Mouse (Mus musculus) G1E-ER4 (cell line): ENCODE measurements around the gene Gdi1. TPM values are rescaled to one million over a fixed set of nuclear protein-coding genes. Genes with fewer than 3 reads are reported as not detected.

Experiments
- GATA1 ChIP-seq: IDR thresholded peaks from one replicate; pipeline ENCODE4 v1.8.0; 2012; ENCODE audit warnings: low read length, inconsistent platforms
- polyA plus RNA-seq: library from polyadenylated mRNA; stranded (reverse); fragments of >175 nt; gene quantifications from 2 replicates; pipeline ENCODE4 v1.2.3, GENCODE M21; 2012

Gdi1 gene
- polyA plus RNA-seq, 1 experiment: 30.8 TPM

DNA sequence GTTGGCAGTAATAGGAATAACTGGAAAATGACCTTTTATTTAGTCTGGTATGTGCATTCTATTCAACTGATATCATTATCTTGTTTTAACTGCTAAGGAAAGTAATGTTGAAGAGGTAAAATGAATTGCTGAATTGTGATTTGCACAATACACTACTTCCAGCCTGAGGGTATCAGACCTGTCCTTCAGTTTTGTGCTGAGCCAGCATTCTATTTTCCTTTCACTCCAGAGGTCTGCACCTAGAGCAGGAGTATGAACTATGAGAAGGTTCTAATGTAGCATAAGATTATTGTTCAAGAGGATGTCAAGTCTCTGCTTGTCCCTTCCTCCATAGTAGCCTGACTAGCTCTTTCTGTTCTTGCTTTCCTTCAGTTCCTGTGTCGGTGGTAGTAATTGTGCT lies 6.5 kb upstream of the Gdi1 start:
- no peak for TF ChIP-seq GATA1

DNA sequence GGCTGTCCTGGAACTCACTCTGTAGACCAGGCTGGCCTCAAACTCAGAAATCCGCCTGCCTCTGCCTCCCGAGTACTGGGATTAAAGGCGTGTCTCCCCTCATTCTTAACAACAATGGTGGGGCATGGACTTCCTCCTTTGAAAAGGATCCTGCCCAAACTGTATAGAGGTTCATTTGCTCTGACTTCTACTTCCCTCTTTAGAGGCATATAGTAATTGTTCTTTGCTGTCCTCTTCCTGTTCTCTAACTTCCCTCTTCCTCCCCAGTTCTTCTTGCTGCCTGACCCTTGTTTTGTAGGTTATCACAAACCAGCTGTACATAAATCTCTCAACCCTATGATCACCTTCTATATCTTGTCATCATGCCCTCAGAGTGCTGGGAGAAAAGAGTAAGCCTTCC lies 5.1 kb upstream of the Gdi1 start:
- TF ChIP-seq GATA1: no peak

DNA sequence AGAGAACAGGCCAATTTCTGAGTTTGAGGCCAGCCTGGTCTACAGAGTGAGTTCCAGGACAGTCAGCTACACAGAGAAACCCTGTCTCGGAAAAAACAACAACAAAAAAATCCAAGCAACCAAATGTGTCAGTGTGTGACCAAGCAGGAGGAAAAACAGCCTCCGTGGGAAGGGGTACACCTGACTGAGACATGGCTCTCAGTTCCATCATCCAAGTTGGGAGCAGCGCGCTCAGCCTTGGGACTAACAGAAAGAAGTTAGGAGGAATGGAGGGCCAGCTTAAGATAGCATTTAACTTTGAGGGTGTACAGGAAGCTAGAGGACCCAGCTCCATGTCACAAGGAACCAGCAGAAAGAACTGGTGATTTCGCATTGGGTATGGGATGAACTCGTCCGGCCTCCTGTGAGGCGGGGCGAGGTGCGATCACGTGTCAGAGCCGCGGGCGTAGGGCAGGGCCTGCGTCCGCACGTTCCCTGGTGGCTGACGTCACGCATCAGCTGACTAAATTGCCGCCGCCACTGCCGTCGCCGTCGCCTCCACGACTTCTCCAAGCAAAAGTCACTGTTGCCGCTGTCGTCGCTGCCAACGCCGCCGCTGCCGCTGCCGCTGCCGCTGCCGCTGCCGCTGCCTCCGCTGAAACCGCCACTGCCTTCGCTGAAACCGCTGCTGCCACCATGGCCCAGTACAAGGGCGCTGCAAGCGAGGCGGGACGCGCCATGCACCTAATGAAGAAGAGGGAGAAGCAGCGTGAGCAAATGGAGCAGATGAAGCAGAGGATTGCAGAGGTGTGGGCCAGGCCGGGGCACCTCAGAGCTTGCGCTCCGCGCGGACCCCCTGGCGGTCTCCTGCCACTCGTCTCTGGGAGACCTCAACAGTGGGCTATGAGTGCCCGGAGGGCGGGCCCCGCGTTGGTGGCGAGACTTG lies 8.0 kb downstream of the Gdi1 start, which contains the start of gene Fam50a:
TSS of gene Fam50a (plus strand) at position 494 of the 925 bp plus-strand sequence.
- TF ChIP-seq GATA1: no peak

DNA sequence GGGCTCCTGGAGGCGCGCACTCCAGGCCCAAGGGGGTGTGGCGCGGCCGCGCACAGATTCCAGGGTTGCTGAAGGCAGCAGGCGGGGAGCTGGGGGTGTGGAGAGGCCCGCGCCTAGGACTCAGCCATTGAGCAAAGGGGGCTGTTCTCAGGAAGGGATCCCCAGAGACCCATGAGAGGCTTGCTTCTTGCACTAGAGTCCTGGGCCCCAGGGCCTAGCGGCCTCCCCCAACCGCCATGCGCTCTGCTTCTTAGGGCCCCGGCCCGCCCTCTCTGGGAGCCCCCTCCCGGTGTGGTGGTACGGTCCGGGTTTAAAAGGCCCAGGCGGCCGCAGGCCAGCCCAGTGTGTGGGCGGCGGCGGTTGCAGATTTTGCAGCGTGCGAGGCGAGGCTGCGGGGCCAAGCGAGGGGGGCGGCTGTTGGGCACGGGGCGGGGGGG lies 23.9 kb downstream of the Gdi1 start, which contains the start of gene Plxna3:
TSS of gene Plxna3 (plus strand) at position 342 of the 437 bp plus-strand sequence.
- TF ChIP-seq GATA1: no peak

DNA sequence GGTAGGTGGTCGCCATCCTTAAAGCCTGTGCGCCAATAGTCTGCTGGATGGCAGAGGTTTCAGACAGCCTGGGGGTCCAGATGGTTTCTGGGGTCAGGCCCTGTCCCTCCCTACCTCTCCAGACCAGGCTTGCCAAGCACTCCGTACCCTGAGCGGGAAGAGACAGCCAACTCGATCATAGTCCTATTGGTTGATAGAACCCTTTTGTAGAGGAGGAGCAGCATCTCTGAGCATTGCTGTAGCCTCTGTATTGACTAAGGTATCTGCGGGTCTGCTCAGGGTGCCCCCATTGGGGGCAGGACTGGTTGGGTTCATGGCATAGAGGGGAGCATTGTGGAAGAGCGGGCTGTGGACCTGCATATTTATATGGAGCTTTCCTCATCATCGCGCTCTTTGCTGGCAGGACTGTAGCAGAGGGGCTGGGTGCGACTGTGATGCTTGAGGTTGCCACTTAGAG lies 24.4 kb downstream of the Gdi1 start:
- no peak for TF ChIP-seq GATA1

DNA sequence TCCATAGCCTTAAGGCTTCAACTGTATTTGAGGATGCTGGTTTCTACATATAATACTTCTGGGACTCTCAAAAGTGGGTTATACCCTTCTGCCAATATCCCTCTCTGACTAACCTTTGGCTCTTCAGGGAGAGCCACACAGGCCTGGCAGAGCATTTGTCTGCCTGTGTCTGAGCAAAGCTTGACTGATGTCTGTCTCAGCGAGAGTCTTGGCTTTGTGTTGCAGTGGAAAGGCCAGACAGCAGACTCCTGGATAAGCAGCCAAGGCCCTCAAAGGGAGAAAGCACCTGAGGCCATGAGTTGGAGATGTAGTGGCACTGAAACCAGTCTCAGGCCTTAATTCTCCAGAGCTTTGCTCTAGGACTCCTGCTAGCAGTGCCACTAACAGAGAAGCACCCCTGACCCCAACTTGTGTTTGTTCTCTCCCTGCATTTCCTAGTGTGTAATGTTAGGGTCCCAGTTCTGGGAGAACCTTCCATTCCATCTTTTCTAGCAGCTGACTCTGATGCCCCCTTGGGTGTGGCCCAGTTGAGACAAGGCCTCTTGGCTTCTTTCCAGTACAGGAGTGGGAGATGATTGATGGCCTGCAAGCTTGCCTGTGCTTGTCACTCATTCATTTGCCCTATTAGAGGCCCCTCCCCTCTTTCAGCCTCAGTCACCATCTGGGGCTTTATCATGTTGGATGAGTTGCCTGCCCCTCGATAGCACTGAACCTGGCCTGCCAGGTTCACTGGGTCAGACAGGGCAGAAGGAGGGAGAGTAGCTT lies 25.6 kb downstream of the Gdi1 start:
- no peak for TF ChIP-seq GATA1

DNA sequence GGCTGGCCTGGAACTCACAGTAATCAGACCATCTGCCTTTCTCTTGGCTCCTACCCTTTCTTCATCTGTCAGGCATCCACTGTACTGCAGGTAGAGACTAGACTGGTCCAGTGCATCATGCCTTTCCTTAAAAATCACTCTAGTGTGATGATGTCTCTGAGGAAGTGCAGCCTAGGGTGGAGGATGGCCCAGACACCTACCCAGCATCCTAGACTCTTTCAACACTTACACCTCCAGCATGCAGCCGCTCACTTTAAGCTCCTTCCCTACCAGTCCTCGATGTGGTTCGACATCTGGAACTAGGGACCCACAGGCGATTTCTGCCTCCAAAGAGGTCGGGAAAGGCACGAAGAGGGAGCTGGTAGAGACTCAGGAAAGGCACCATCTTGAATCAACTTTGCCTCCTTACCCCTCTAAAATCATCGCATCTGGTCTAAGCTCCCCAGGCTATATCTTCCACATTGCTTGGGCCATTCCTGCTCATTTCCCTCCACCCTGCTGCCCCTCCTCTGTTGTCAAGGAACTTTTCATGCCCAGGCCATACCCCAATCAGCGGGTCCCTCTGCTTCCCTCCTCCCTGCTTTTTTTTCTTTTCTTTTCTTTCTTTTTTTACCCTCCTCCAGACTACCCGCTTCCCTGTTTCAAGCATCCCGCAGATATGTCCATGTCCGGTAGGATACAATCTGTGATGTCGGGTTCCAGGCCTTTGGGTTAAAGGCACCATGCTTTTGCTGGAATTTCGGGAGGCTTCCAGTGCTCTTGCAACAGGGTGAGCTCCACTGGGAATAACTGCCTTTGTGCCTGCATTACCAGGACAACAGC lies 48.1 kb downstream of the Gdi1 start:
- no peak for TF ChIP-seq GATA1

DNA sequence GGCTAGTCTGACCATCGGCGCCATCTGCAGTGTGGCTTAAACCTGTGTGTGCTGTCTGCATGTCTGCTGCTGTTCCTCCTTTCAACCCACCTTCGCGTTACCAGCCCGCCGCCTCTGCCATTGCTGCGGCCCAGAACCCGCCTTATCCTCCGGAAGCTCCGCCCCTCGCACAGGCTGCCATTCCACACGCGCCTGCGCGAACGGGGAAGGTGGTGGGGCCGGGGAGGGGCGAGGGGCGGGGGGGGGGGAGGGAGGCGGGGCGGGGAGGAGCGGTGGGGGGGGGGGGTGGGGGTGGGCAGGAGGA lies 48.6 kb downstream of the Gdi1 start, which contains the start of gene Lage3:
TSS of gene Lage3 (minus strand) at position 152 of the 304 bp plus-strand sequence.
- no peak for TF ChIP-seq GATA1

DNA sequence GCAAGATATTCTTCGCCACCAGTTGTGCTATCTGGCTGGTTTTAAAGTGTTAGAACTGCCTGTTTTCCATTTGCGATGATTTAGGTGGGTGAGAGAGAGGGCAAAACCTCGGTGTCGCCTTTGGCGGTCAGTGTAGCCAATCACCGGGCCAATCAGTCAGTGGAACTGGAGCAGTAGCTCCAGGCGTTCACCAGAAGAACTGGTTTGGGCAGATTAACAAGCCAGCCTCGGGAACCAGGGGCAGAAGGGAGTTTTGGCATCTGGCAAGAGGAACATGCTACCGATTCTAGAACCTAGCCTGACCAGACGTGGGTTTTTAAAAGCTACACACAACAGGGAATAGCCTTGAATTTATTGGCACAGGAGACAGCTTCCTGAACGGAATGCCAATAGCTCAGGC lies 54.4 kb downstream of the Gdi1 start:
- no peak for TF ChIP-seq GATA1

Other genes starting within 250 kb of the Gdi1 start
- gene Opn1mw, start 177.5 kb upstream of the Gdi1 start, polyA plus RNA-seq: not detected in 2 replicates
- gene Mecp2, start 169.6 kb upstream of the Gdi1 start, polyA plus RNA-seq: 45.0 and 52.5 TPM in 2 replicates
- gene Tex28, start 137.2 kb upstream of the Gdi1 start, polyA plus RNA-seq: not detected in 2 replicates
- not detected in 2 replicates for gene Tktl1, start 127.7 kb upstream of the Gdi1 start, polyA plus RNA-seq
- 66.0 and 78.5 TPM in 2 replicates for gene Flna, start 55.2 kb upstream of the Gdi1 start, polyA plus RNA-seq
- 29.1 and 54.9 TPM in 2 replicates for gene Emd, start 50.3 kb upstream of the Gdi1 start, polyA plus RNA-seq
- gene Rpl10, start 34.2 kb upstream of the Gdi1 start, polyA plus RNA-seq: 726 and 861 TPM in 2 replicates
- gene Taz, start 23.1 kb upstream of the Gdi1 start, polyA plus RNA-seq: 34.0 and 45.5 TPM in 2 replicates
- gene Dnase1l1, start 22.7 kb upstream of the Gdi1 start, polyA plus RNA-seq: 0.35 TPM in 2 replicates
- gene Atp6ap1, start 7.9 kb upstream of the Gdi1 start, polyA plus RNA-seq: 10.2 and 14.1 TPM in 2 replicates
- gene Fam50a, start 8.0 kb downstream of the Gdi1 start, polyA plus RNA-seq: 33.8 and 42.2 TPM in 2 replicates
- gene Plxna3, start 24.1 kb downstream of the Gdi1 start, polyA plus RNA-seq: 16.8 and 17.4 TPM in 2 replicates
- 5.7 and 8.9 TPM in 2 replicates for gene Lage3, start 48.6 kb downstream of the Gdi1 start, polyA plus RNA-seq
- gene Ubl4a, start 68.2 kb downstream of the Gdi1 start, polyA plus RNA-seq: 28.9 and 40.3 TPM in 2 replicates
- 1.3 and 1.4 TPM in 2 replicates for gene Slc10a3, start 68.4 kb downstream of the Gdi1 start, polyA plus RNA-seq
- 5.6 and 7.3 TPM in 2 replicates for gene Fam3a, start 88.3 kb downstream of the Gdi1 start, polyA plus RNA-seq
- 18.3 and 27.2 TPM in 2 replicates for gene Ikbkg, start 88.3 kb downstream of the Gdi1 start, polyA plus RNA-seq
- 7.2 and 18.4 TPM in 2 replicates for gene G6pdx, start 124.2 kb downstream of the Gdi1 start, polyA plus RNA-seq
- gene Gm6880, start 176.4 kb downstream of the Gdi1 start, polyA plus RNA-seq: not detected in 2 replicates